Mouse (Mus musculus) embryonic fibroblast, embryonic 13.5 days (primary cell): ENCODE data around the gene Atxn7.

Source experiments
- CTCF ChIP-seq: IDR thresholded peaks from 2 replicates; pipeline ENCODE4 v1.5.1; 2011; ENCODE audit warnings: mild to moderate bottlenecking, control low read depth, low read length, moderate library complexity, borderline replicate concordance; ENCODE audit not compliant: insufficient read depth
- POLR2A ChIP-seq: IDR thresholded peaks from 2 replicates; pipeline ENCODE4 v1.6.1; 2011; ENCODE audit warnings: low read depth, mild to moderate bottlenecking, control low read depth, low read length, moderate library complexity

- TF ChIP-seq CTCF = no peak
- no peak for TF ChIP-seq POLR2A
Observed at GRCm38 (mm10) chr14:14002771-14003170, 41.5 kb downstream of the Atxn7 start.
